Mouse (Mus musculus): Measurements from ENCODE around the gene Uba7.

GRCm38 (mm10) chr9:107963700-107964099 is 11.6 kb upstream of the Uba7 start:
- TF ChIP-seq CTCF (IDR thresholded peaks at IDR 0.05; ENCODE audit: low read depth), result peak; percentile 98
- no peak for TF ChIP-seq EP300 (IDR thresholded peaks at IDR 0.05; ENCODE audit: low read depth)
